Mouse (Mus musculus) stomach, postnatal 0 days (tissue): ENCODE measurements around the gene Kcnh3. TPM values are rescaled to one million over a fixed set of nuclear protein-coding genes. Genes with fewer than 3 reads are reported as not detected.
"Not testable (repeated sequence)": the region's sequence is repeated elsewhere in the genome, so short reads cannot be mapped to it uniquely, and the experiment has no call there.

Source experiments
- ATAC-seq: fragments of 200-750 bp; cut with Nextera tagmentation; 2 replicates; pipeline ENCODE4 v1.8.0; 2017; ENCODE audit not compliant: low FRiP score, low TSS enrichment
- DNase-seq: peaks from one replicate; pipeline ENCODE4 v3.0.0-alpha.2; 2016; ENCODE audit warnings: low spot score
- H3K27ac ChIP-seq: fragments of 300-500 bp; sonication (generic); replicated peaks from 2 replicates; pipeline ENCODE4 v1.5.1; 2014; ENCODE audit warnings: mild to moderate bottlenecking, control low read depth
- H3K27me3 ChIP-seq: fragments of 300-500 bp; sonication (generic); 2 replicates; pipeline ENCODE4 v1.6.1; 2014; ENCODE audit warnings: low read length; ENCODE audit not compliant: control insufficient read depth, insufficient read depth
- H3K36me3 ChIP-seq: fragments of 300-500 bp; sonication (generic); 2 replicates; pipeline ENCODE4 v1.6.1; 2014; ENCODE audit warnings: low read length, mixed read lengths; ENCODE audit not compliant: control insufficient read depth, insufficient read depth
- H3K4me1 ChIP-seq: fragments of 300-500 bp; sonication (generic); replicated peaks from 2 replicates; pipeline ENCODE4 v1.6.1; 2014; ENCODE audit warnings: antibody characterized with exemption; ENCODE audit not compliant: control insufficient read depth, insufficient read depth
- H3K4me2 ChIP-seq: fragments of 300-500 bp; sonication (generic); replicated peaks from 2 replicates; pipeline ENCODE4 v1.6.1; 2014; ENCODE audit warnings: low read depth, mild to moderate bottlenecking, control low read depth, moderate library complexity
- H3K4me3 ChIP-seq: fragments of 300-500 bp; sonication (generic); 2 replicates; pipeline ENCODE4 v1.5.1; 2014; ENCODE audit warnings: low read depth, low read length, control low read depth
- H3K9ac ChIP-seq: fragments of 300-500 bp; sonication (generic); 2 replicates; pipeline ENCODE4 v1.6.1; 2014; ENCODE audit warnings: mild to moderate bottlenecking, low read length, control low read depth, mixed read lengths
- H3K9me3 ChIP-seq: fragments of 300-500 bp; sonication (generic); 2 replicates; pipeline ENCODE4 v1.6.1; 2016; ENCODE audit warnings: low read length; ENCODE audit not compliant: control insufficient read depth
- CTCF ChIP-seq: IDR thresholded peaks from 2 replicates; pipeline ENCODE4 v1.5.1; 2016; ENCODE audit warnings: antibody characterized with exemption, low read depth, mild to moderate bottlenecking, moderate library complexity
- EP300 ChIP-seq: optimal IDR thresholded peaks from 2 replicates; pipeline ENCODE3; 2016; ENCODE audit warnings: antibody characterized with exemption
- WGBS: fragments of 180-500 bp; shearing (Covaris S2); extraction: QIAGEN DNeasy Blood & Tissue Kit; methylation state at CpG from one replicate; pipeline ENCODE4 v1.1.7; 2014; 5-methylcytosine and 5-hydroxymethylcytosine counted together
- polyA plus RNA-seq: library from polyadenylated mRNA; unstranded; fragments of >200 nt; fragmentation: Nextera tagmentation; extraction: Ambion mirVana; gene quantifications from 2 replicates; pipeline ENCODE4 v1.2.1, GENCODE M21; 2015

Gene Kcnh3
- polyA plus RNA-seq, 1 experiment from 2014 or later, result 0.29 TPM

GRCm38 (mm10) chr15:99233719-99234118 is 9.1 kb downstream of the Kcnh3 start:
- TF ChIP-seq CTCF, result no peak
- no peak for TF ChIP-seq EP300
- Histone ChIP-seq H3K27me3 (no peaks in the 10 kb centered on the region), H3K9me3 (no peaks in the 10 kb centered on the region), H3K9ac (no peak overlapping the region), H3K27ac (no peak overlapping the region), H3K4me2 (no peak overlapping the region), H3K4me1 (no peaks in the 10 kb centered on the region), H3K36me3 (no peaks in the 10 kb centered on the region), H3K4me3 (no peak overlapping the region)
- DNase-seq (no peak), ATAC-seq (no peak)
- WGBS, result 50% methylated on average over 17 of the region's 17 CpGs

- WGBS, result 43% methylated on average over 12 of the region's 12 CpGs
- no peak overlapping the region for H3K4me3 ChIP-seq
- ATAC-seq, result no peak
Observed at GRCm38 (mm10) chr15:99234326-99235010, 9.8 kb downstream of the Kcnh3 start.

GRCm38 (mm10) chr15:99238006-99238405 is 13.3 kb downstream of the Kcnh3 start:
- H3K27me3 ChIP-seq, result no peaks in the 10 kb centered on the region
- H3K4me1 ChIP-seq, result no peaks in the 10 kb centered on the region
- TF ChIP-seq EP300 (no peak), CTCF (no peak)
- no peak overlapping the region for H3K4me2 ChIP-seq
- no peak overlapping the region for H3K27ac ChIP-seq
- ATAC-seq (no peak), DNase-seq (no peak)
- H3K4me3 ChIP-seq, result no peak overlapping the region
- no peaks in the 10 kb centered on the region for H3K9me3 ChIP-seq
- H3K9ac ChIP-seq, result no peak overlapping the region
- 0 out of 2 replicates have a peak, but pooled peaks cover 4% of the 10 kb centered on the region for H3K36me3 ChIP-seq
- 73% methylated on average over 11 of the region's 11 CpGs for WGBS

More at GRCm38 (mm10) chr15:99234326-99235010, 9.8 kb downstream of the Kcnh3 start:
- no peaks in the 10 kb centered on the region for H3K9me3 ChIP-seq
- no peak overlapping the region for H3K27ac ChIP-seq
- no peak overlapping the region for H3K9ac ChIP-seq
- H3K4me2 ChIP-seq, result no peak overlapping the region
- H3K4me1 ChIP-seq, result no peaks in the 10 kb centered on the region
- no peak for DNase-seq
- TF ChIP-seq CTCF (no peak), EP300 (no peak)
- H3K36me3 ChIP-seq, result no peaks in the 10 kb centered on the region
- H3K27me3 ChIP-seq, result no peaks in the 10 kb centered on the region

GRCm38 (mm10) chr15:99240129-99240528 is 15.5 kb downstream of the Kcnh3 start:
- Histone ChIP-seq H3K4me2 (no peak overlapping the region), H3K36me3 (peaks cover 14% of the 10 kb centered on the region; the same call in 1 of the 2 replicates), H3K4me3 (no peak overlapping the region), H3K9me3 (no peaks in the 10 kb centered on the region), H3K4me1 (no peaks in the 10 kb centered on the region), H3K9ac (no peak overlapping the region), H3K27me3 (no peaks in the 10 kb centered on the region), H3K27ac (no peak overlapping the region)
- ATAC-seq (no peak), DNase-seq (no peak)
- peak; percentile 63 for TF ChIP-seq CTCF
- no peak for TF ChIP-seq EP300
- WGBS, result 79% methylated on average over 4 of the region's 4 CpGs

GRCm38 (mm10) chr15:99241249-99241648 is 16.6 kb downstream of the Kcnh3 start:
- TF ChIP-seq CTCF, result no peak
- TF ChIP-seq EP300, result no peak
- Histone ChIP-seq H3K4me2 (no peak overlapping the region), H3K36me3 (peaks cover 15% of the 10 kb centered on the region; the same call in 1 of the 2 replicates), H3K27ac (no peak overlapping the region), H3K9ac (no peak overlapping the region), H3K27me3 (no peaks in the 10 kb centered on the region), H3K4me1 (no peaks in the 10 kb centered on the region), H3K9me3 (no peaks in the 10 kb centered on the region), H3K4me3 (no peak overlapping the region)
- WGBS, result 75% methylated on average over 4 of the region's 4 CpGs
- no peak for DNase-seq
- no peak for ATAC-seq

GRCm38 (mm10) chr15:99242045-99242444 is 17.4 kb downstream of the Kcnh3 start:
- Histone ChIP-seq H3K9ac (no peak overlapping the region), H3K4me3 (no peak overlapping the region), H3K4me1 (no peaks in the 10 kb centered on the region), H3K4me2 (no peak overlapping the region), H3K36me3 (peaks cover 21% of the 10 kb centered on the region; the same call in 1 of the 2 replicates), H3K27ac (no peak overlapping the region), H3K27me3 (no peaks in the 10 kb centered on the region), H3K9me3 (no peaks in the 10 kb centered on the region)
- no peak for DNase-seq
- 91% methylated on average over 9 of the region's 10 CpGs for WGBS
- ATAC-seq, result 0 out of 2 replicates have a peak, but pooled peaks have one; percentile 14
- TF ChIP-seq CTCF (no peak), EP300 (no peak)

GRCm38 (mm10) chr15:99246736-99247135 is 22.1 kb downstream of the Kcnh3 start:
- ATAC-seq, H3K9ac ChIP-seq, H3K27me3 ChIP-seq, H3K4me3 ChIP-seq, H3K4me1 ChIP-seq, H3K4me2 ChIP-seq, H3K27ac ChIP-seq, H3K9me3 ChIP-seq, DNase-seq: not testable (repeated sequence)
- 88% methylated on average over 6 of the region's 6 CpGs for WGBS
- H3K36me3 ChIP-seq, result peaks cover 27% of the 10 kb centered on the region; the same call in 1 of the 2 replicates
